In genomic region chr9:107335909-107336308, GRCm38 (mm10) we compare ENCODE assay signal across 8 mouse cellular contexts. TPM values are rescaled to one million over a fixed set of nuclear protein-coding genes. Genes with fewer than 3 reads are reported as not detected.
DNase-seq lines count a peak whose midpoint lies in the region; ATAC-seq and TF ChIP-seq lines count a peak whose summit lies in the region.

No protein-coding gene starts in this region.

- TF ChIP-seq CTCF in bone marrow macrophage, adult 2 months (IDR thresholded peaks at IDR 0.05; ENCODE audit: low read depth, low read length): peak; percentile 51; the same call in 1 of the 2 replicates
- TF ChIP-seq CTCF in embryonic fibroblast, embryonic 13.5 days (IDR thresholded peaks at IDR 0.05; ENCODE audit: borderline replicate concordance, insufficient read depth, low read length): peak; percentile 70
- TF ChIP-seq CTCF in liver, postnatal 0 days (IDR thresholded peaks at IDR 0.05; ENCODE audit: low read depth): peak; percentile 99

- DNase-seq in cerebellum, adult 11 months: peak; percentile 73
- DNase-seq in kidney, adult 9 months: peak; percentile 82
- DNase-seq in liver, postnatal 0 days: peak; percentile 86
- peak; percentile 59 for DNase-seq in right cerebral cortex, postnatal 25 days

- ATAC-seq in cerebellum, adult (ENCODE audit: insufficient number of reproducible peaks, low FRiP score, low TSS enrichment): no peak
- ATAC-seq in CD4-positive, CD25-positive, alpha-beta regulatory T cell, adult 4 months: peak; percentile 28
- ATAC-seq in liver, postnatal 0 days: no peak

- H3K4me3 ChIP-seq in bone marrow macrophage, adult 2 months (ENCODE audit: insufficient read depth, low read length): no peak overlapping the region
- H3K4me3 ChIP-seq in embryonic fibroblast, embryonic 13.5 days (ENCODE audit: insufficient read depth, low read length): no peak overlapping the region
- no peak overlapping the region for H3K4me3 ChIP-seq in liver, postnatal 0 days (ENCODE audit: low read depth, low read length)

- TF ChIP-seq EP300 in liver, postnatal 0 days (IDR thresholded peaks at IDR 0.05; ENCODE audit: low read depth): no peak

- H3K36me3 ChIP-seq in liver, postnatal 0 days (replicated peaks; ENCODE audit: insufficient read depth, low read length): no peaks in the 10 kb centered on the region

- 5% methylated on average over 5 of the region's 5 CpGs for WGBS in liver, postnatal 0 days (ENCODE audit: insufficient replicate concordance)

- H3K9me3 ChIP-seq in liver, postnatal 0 days (ENCODE audit: low read length): no peaks in the 10 kb centered on the region

- no peak overlapping the region for H3K27ac ChIP-seq in bone marrow macrophage, adult 2 months (ENCODE audit: insufficient read depth, low read depth, low read length)
- no peak overlapping the region for H3K27ac ChIP-seq in embryonic fibroblast, embryonic 13.5 days (ENCODE audit: insufficient read depth, low read length)
- no peak overlapping the region for H3K27ac ChIP-seq in liver, postnatal 0 days (ENCODE audit: low read depth)

- H3K27me3 ChIP-seq in liver, postnatal 0 days (ENCODE audit: insufficient read depth, low read length): peaks cover under 1% of the 10 kb centered on the region; the same call in 1 of the 2 replicates

- no peak for TF ChIP-seq POLR2A in bone marrow macrophage, adult 2 months (IDR thresholded peaks at IDR 0.05; ENCODE audit: borderline replicate concordance, low read depth, low read length)
- TF ChIP-seq POLR2A in embryonic fibroblast, embryonic 13.5 days (IDR thresholded peaks at IDR 0.05; ENCODE audit: low read depth, low read length): no peak

- no peak overlapping the region for H3K9ac ChIP-seq in liver, postnatal 0 days (replicated peaks)

- no peak overlapping the region for H3K4me2 ChIP-seq in liver, postnatal 0 days (ENCODE audit: low read depth, low read length)

- 0 out of 2 replicates have a peak, but pooled peaks cover 5% of the 10 kb centered on the region for H3K4me1 ChIP-seq in bone marrow macrophage, adult 2 months (ENCODE audit: control insufficient read depth, insufficient read depth, low read length)
- H3K4me1 ChIP-seq in embryonic fibroblast, embryonic 13.5 days (ENCODE audit: control insufficient read depth, insufficient read depth, low read length): no peaks in the 10 kb centered on the region
- H3K4me1 ChIP-seq in liver, postnatal 0 days (ENCODE audit: insufficient read depth): peaks cover 13% of the 10 kb centered on the region

RNA-seq across cellular contexts. Expression of gene Hemk1, which starts 2.2 kb away (rescaled TPM):
- 10 to 100 TPM; 27.8 to 29.1 TPM for polyA plus RNA-seq in CD4-positive, CD25-positive, alpha-beta regulatory T cell, adult 4 months (2017; shearing (Covaris generic))
- 14.1 and 15.3 TPM in 2 replicates for polyA plus RNA-seq in bone marrow macrophage, adult 2 months (2012; ENCODE audit: insufficient read depth, insufficient read length, missing spikeins)
- 10.4 and 14.0 TPM in 2 replicates for polyA plus RNA-seq in embryonic fibroblast, embryonic 13.5 days (2011; ENCODE audit: insufficient read length, low read depth, missing spikeins)
- 2.5 and 3.2 TPM in 2 replicates for polyA plus RNA-seq in liver, postnatal 0 days (2015; fragmentation: Nextera tagmentation; extraction: Ambion mirVana)

RNA-seq across cellular contexts. Expression of gene 6430571L13Rik, which starts 4.5 kb away (rescaled TPM):
- 1 to 10 TPM; 1.8 to 3.0 TPM for polyA plus RNA-seq in CD4-positive, CD25-positive, alpha-beta regulatory T cell, adult 4 months (2017; shearing (Covaris generic))
- not detected in 2 replicates for polyA plus RNA-seq in bone marrow macrophage, adult 2 months (2012; ENCODE audit: insufficient read depth, insufficient read length, missing spikeins)
- not detected in 2 replicates for polyA plus RNA-seq in embryonic fibroblast, embryonic 13.5 days (2011; ENCODE audit: insufficient read length, low read depth, missing spikeins)
- polyA plus RNA-seq in liver, postnatal 0 days (2015; fragmentation: Nextera tagmentation; extraction: Ambion mirVana): 0.14 and 0.22 TPM in 2 replicates

RNA-seq across cellular contexts. Expression of gene Cish, which starts 40.1 kb away (rescaled TPM):
- polyA plus RNA-seq in CD4-positive, CD25-positive, alpha-beta regulatory T cell, adult 4 months (2017; shearing (Covaris generic)): 100 to 1,000 TPM; 102 to 161 TPM
- polyA plus RNA-seq in bone marrow macrophage, adult 2 months (2012; ENCODE audit: insufficient read depth, insufficient read length, missing spikeins): 0.80 and 0.83 TPM in 2 replicates
- polyA plus RNA-seq in embryonic fibroblast, embryonic 13.5 days (2011; ENCODE audit: insufficient read length, low read depth, missing spikeins): 6.4 and 8.5 TPM in 2 replicates
- 17.1 and 21.9 TPM in 2 replicates for polyA plus RNA-seq in liver, postnatal 0 days (2015; fragmentation: Nextera tagmentation; extraction: Ambion mirVana)

RNA-seq across cellular contexts. Expression of gene Mapkapk3, which starts 46.2 kb away (rescaled TPM):
- polyA plus RNA-seq in CD4-positive, CD25-positive, alpha-beta regulatory T cell, adult 4 months (2017; shearing (Covaris generic)): 10 to 100 TPM; 52.7 to 58.5 TPM
- 51.9 and 53.6 TPM in 2 replicates for polyA plus RNA-seq in bone marrow macrophage, adult 2 months (2012; ENCODE audit: insufficient read depth, insufficient read length, missing spikeins)
- 17.5 and 28.2 TPM in 2 replicates for polyA plus RNA-seq in embryonic fibroblast, embryonic 13.5 days (2011; ENCODE audit: insufficient read length, low read depth, missing spikeins)
- 7.8 and 8.3 TPM in 2 replicates for polyA plus RNA-seq in liver, postnatal 0 days (2015; fragmentation: Nextera tagmentation; extraction: Ambion mirVana)
